Mouse (Mus musculus): ENCODE data around the gene Cldn34b4. TPM values are rescaled to one million over a fixed set of nuclear protein-coding genes. Genes with fewer than 3 reads are reported as not detected.

Cldn34b4 gene
- polyA plus RNA-seq (2014; fragmentation: Nextera tagmentation; extraction: Ambion mirVana) = not detected in 2 replicates

- Histone ChIP-seq H3K36me3 (ENCODE audit: control insufficient read depth, insufficient read depth, low read length) (no peaks in the 10 kb centered on the region), H3K4me1 (ENCODE audit: control insufficient read depth, insufficient read depth, low read length) (no peaks in the 10 kb centered on the region), H3K27me3 (ENCODE audit: control insufficient read depth, insufficient read depth, low read length) (no peaks in the 10 kb centered on the region), H3K27ac (ENCODE audit: low read depth, low read length) (no peak within 1 kb of the TSS), H3K4me2 (ENCODE audit: low read depth, low read length) (no peak within 1 kb of the TSS), H3K9ac (replicated peaks; ENCODE audit: low read depth, low read length) (no peak within 1 kb of the TSS), H3K9me3 (ENCODE audit: control insufficient read depth, low read length) (no peaks in the 10 kb centered on the region), H3K4me3 (ENCODE audit: low read depth, low read length) (no peak within 1 kb of the TSS)
- ATAC-seq (ENCODE audit: low read depth) = no peak
- 84% methylated on average over 3 of the region's 3 CpGs for WGBS
Measured at GRCm38 (mm10) chrX:76393050-76393449, at the start of gene Cldn34b4. Cldn34b4 (plus strand) TSS chrX:76393350.

Other genes with a start within 250 kb of the Cldn34b4 start
- gene Cldn34b3, start 129.0 kb upstream of the Cldn34b4 start, polyA plus RNA-seq (2014; fragmentation: Nextera tagmentation; extraction: Ambion mirVana) = not detected in 2 replicates
- not detected in 2 replicates for gene Cldn34d, start 209.6 kb downstream of the Cldn34b4 start, polyA plus RNA-seq (2014; fragmentation: Nextera tagmentation; extraction: Ambion mirVana)